Mouse (Mus musculus) left cerebral cortex, postnatal 25 days (tissue): Measurements from ENCODE around the gene Kcnh6. TPM values are rescaled to one million over a fixed set of nuclear protein-coding genes. Genes with fewer than 3 reads are reported as not detected.
"Not testable (repeated sequence)": the region's sequence is repeated elsewhere in the genome, so short reads cannot be mapped to it uniquely, and the experiment has no call there.

Source experiments
- DNase-seq, 2 experiments: peaks; one replicate each; pipeline ENCODE4 v3.0.0; 2022; ENCODE audit warnings: low spot score in 2 of 2, mixed read lengths in 1 of 2
- intact Hi-C: fragments of 180-260 bp; cut with DNase I; formaldehyde crosslinking; loops from one replicate; pipeline ENCODE4 v1.15.1; 2025
- total RNA-seq, 2 experiments: library from RNA; stranded (reverse); gene quantifications; 2 replicates each; pipeline ENCODE4 v1.2.3; 2021

Gene Kcnh6
- total RNA-seq, 2 experiments from 2014 or later: 1.6 to 2.0 TPM

DNA sequence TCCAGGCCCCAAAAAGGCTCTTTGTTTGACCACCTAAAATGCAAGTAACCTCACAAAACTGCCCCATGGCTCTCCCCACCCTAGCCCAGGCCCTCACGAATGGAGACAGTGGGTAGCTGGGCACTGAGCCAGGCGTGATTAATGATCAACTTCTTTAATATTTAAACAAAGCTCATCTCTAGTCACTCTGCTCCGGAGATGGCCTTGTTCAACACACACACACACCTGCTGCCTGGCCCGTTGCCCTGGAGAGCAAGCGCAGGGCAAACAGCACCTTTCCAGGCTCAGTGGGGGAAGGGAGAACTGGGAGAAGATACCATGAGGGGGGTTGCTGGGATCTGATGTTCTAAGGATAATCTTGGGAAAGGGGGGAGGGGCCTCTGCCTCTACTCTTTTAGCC, 2.0 kb upstream of the Kcnh6 start:
- no peak for DNase-seq
- intact Hi-C loops: no loop called here

DNA sequence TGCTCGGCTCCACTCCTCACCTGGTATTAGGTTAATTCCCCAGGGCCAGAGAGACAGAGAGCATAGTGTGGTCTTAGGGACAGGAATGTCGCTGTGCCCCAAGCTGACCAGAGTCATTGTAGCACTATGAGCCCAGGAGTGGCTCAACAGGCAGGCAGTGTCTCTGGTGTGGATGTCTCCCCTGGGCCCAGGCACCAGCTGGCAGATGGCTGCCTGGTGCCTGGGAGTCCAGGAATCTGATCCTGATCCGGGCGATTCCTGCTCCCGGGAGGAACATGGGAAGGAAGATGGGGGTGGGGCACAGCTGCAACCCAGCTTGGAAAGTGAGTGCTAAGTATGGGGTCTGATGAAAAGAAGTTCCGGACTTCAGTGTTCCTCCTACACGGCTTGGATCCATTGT, 4.8 kb downstream of the Kcnh6 start:
- no peak for DNase-seq
- intact Hi-C loops: loop anchor here (10.0 kb wide), 1 partner anchor 668 kb away; no protein-coding TSS in a partner anchor

DNA sequence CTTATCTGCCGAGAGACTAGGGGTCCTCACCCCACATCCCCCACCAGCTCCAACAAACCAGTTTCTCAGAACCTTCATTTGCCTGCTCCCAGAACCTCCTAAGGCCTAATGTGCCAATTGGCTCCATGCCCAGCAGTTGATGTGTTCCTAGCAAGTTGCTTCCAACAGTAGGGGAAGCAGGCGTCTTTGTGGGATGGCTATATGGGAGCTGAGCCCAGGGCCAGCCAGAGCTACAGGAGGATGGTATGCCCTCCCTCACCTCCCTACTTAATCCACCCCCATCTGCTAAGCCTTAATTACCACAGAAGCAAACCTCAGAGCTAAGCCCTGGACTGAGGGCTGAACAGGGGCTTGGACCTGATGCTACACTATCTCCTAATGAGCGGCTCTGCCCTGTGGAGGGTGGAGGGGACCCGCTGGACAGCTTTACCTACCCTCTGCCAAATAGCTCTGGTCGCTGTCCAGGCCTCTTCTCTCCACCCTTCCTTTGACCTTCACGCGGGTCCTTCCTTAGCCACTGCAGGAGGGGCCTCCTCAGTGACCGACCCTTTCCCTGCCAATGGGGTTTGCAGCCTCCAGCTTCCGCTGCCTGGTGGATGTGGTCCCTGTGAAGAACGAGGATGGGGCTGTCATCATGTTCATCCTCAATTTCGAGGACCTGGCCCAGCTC, 5.8 kb downstream of the Kcnh6 start:
- DNase-seq: peak; percentile 40 to 58

DNA sequence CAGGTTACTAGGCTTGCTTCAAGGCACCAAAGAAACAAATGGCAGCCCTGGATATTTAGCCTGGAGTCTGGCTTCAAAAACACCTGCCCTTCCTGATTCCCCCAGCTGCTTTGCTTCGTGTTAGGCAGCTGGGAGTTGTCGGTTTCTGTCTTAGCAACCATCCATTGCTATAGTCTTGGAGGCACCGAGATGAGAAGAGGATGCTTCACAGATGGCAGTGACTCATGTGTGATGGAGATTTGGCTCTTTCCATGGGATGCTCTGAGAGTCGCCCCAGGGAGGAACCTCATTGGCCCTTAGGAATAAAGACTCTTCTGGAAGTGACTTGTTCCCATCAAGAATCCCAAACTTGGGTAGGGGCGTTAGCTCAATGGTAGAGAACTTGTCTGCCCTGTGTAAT, 8.5 kb downstream of the Kcnh6 start:
- DNase-seq: peak in 1 of 2 experiments; percentile 59

More for the DNA sequence above, 5.8 kb downstream of the Kcnh6 start:
- intact Hi-C loops: loop anchor here (10.0 kb wide), 1 partner anchor 669 kb away; no protein-coding TSS in a partner anchor

DNA sequence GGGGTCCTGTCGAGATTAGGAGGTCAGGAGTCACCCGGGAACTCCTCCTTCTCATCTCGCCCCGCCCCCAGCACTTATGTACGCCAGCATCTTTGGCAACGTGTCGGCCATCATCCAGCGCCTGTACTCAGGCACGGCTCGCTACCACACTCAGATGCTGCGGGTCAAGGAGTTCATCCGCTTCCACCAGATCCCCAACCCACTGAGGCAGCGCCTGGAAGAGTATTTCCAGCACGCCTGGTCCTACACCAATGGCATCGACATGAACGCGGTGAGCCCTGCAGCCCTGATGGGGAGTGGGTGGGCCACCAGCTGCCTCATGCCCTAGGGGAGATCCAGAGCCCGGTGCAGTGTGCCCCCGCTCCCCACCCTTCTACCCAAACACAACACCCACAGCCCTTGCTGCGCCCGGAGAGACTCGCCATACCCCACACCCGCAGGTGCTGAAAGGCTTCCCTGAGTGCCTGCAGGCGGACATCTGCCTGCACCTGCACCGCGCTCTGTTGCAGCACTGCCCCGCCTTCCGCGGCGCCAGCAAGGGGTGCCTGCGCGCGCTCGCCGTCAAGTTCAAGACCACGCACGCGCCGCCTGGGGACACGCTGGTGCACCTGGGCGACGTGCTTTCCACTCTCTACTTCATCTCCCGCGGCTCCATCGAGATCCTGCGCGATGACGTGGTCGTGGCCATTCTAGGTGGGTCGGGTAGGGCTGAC, 12.3 kb downstream of the Kcnh6 start:
- peak; percentile 65 to 75 for DNase-seq
- intact Hi-C loops: loop anchor here (5.0 kb wide), 1 partner anchor 78 kb away; no protein-coding TSS in a partner anchor

More for the DNA sequence above, 8.5 kb downstream of the Kcnh6 start:
- intact Hi-C loops: loop anchor here (10.0 kb wide), 1 partner anchor 672 kb away; no protein-coding TSS in a partner anchor

DNA sequence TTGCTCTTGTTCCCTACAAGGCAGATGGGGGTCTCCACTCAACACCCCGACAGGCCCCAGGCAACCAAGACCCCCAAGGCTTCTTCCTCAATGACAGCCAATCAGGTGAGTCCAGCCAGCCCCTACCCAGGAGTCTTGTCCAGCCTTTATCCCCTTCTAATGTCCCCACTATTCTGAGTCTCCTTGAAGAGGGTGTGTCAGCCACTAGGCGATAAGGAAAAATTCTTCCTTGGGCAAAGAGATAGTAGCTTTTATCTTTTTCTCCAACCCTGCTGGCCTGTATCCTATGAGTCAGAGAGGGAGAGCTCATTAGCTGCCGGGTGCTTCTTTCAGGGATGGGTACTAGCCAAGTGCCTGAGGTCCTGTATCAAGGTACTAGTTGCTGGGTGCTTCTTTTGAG, 17.9 kb downstream of the Kcnh6 start:
- intact Hi-C loops: loop anchor here (2.0 kb wide), 1 partner anchor 97 kb away; no protein-coding TSS in a partner anchor
- no peak for DNase-seq

DNA sequence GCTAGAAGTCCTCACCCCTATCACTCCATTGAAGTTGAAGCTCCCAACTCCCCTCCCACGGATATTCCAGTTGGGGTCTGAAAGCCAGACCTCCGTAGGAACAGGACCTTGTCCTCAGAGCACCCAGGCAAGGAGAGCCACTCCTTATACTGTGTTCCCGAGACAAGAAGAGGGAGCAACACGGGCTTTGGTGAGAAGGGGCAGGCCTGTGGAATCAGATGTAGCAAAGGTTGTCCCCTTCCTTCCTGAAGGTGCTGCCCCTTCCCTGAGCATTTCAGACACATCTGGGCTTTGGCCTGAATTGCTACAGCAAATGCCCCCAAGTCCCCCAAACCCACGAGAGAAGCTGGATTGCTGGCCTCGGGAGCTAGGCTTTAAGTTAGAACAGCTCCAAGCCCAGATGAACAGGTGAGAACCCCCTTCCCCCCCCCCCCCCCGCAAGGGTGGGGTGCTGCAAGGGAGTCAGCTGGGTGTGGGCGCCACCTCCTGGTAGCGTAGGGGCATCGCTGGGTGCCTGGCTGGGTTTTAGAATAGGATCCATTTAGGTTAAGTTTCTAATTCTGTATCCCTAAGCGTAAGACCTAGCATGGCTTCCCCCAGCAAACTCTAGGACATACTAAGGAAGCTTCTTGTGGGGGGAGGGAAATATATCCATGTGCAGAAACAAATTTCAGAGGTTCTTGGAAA, 18.7 kb downstream of the Kcnh6 start:
- intact Hi-C loops: loop anchor here (2.0 kb wide), 1 partner anchor 98 kb away; no protein-coding TSS in a partner anchor

DNA sequence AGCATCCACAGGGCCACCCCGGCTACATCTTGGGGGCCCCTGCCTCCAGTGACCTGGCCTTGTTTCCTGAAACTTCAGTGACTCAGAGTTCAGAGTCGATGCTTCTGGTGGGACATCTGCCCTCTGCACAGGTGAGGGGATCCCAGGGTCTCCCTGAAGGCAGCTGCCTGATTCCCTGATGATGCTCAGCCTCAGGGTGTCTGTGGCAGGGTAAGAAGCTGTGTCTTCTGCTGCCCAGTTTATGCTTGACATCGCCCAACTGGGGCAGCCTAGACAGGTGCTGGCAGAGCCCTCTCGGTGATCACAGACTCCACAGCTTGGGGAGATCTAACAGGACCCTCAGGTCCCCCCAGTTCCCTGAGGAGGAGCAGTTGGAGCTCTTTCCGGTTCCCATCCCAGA, 19.7 kb downstream of the Kcnh6 start:
- intact Hi-C loops: loop anchor here (2.0 kb wide), 1 partner anchor 99 kb away; no protein-coding TSS in a partner anchor
- DNase-seq: no peak

More for the DNA sequence above, 18.7 kb downstream of the Kcnh6 start:
- peak; percentile 73 to 75 for DNase-seq

DNA sequence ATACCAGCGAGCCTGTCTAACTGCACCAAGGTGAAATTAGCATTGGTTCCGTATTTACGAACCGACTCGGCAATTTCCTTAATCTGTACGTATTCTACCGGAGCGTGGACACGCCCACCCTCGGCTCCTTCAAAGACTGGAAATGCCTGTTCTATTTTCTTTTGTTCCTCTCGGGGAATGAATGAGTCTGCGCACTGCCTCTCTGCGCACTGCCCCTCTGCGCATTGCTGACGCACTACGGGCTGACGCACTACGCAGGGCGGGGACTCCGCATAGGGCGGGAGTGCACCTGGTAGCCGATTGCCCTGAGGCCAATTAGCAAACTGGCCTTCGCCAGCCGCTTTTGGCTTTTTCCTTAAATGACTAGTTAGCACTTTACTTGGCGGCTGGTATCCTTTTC, 24.1 kb downstream of the Kcnh6 start:
- DNase-seq, intact Hi-C loops: not testable (repeated sequence)

DNA sequence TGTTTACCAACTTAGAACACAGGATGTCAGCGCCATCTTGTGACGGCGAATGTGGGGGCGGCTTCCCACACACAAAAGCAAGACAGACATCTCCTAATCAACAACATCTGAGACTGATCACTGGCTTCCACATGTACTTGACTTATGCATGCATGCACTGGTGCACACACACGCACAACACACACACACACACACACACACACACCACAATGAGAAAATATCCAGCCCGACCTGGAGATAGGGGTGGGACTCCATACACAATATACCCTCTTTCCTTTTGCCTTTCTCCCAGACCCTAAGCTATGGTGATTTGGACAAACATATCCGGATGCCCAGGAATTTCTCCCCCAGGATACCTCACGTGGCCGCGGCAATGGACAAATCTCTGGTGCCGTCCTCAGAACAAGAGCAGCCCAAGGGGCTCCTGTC, 25.6 kb downstream of the Kcnh6 start:
- intact Hi-C loops: no loop called here
- DNase-seq: no peak

DNA sequence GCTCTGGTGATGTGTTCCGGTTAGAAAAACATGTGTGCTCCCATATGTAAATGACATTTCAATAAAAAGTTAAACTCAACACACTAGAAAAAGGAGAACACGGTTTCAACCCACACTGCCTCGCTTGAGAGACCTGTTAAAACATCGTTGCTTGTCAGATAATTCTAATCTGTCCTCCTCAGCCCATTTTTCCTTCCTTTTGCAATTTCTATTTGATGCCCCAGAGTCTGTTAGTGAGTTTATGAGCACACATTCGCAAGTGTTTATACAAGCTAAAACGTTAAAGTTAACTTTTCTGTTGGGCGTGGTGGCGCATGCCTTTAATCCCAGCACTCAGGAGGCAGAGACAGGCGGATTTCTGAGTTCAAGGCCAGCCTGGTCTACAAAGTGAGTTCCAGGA, 27.1 kb downstream of the Kcnh6 start:
- intact Hi-C loops: no loop called here
- DNase-seq: no peak

DNA sequence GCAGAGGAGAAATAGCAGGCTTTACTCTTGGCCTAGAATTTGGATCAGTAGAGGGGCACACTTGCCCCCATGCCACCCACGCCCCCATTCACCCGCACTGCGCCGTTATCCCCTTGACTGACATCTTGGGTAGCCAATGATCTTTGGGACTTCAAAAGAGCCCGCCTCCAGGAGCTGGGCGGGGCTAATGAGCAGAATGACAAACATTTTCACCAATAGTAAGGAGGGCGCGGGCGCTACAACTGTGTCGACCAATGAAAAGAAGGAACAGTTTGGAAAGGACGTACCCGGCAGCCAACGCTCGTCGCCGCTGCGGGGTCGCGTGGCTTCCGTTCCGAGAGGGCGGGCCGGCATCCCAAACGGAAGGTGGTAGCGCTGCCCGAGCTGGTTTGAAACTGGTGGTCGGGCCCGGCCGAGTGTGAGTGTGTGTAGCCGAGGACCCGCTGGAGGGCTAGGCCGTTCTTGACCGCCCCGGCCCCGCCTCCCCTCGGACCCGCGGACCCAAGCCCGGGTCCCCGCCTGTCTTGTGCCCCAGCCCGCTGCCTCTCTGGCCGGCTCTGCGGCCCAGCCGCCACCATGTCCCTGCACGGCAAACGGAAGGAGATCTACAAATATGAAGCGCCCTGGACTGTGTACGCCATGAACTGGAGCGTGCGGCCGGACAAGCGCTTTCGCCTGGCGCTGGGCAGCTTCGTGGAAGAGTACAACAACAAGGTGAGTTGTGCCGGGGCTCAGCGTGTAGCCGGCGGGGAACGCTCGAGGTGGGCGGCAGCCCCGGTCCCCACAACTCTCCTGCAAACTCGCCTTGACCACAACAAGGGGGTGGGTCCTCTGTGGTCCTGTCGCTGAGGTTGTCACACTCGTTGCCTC, 28.9 kb downstream of the Kcnh6 start, which contains the start of gene Dcaf7:
TSS of gene Dcaf7 (plus strand) at position 325 of the 870 bp plus-strand sequence.
- intact Hi-C loops: no loop called here
- DNase-seq: peak; percentile 98 to 99

DNA sequence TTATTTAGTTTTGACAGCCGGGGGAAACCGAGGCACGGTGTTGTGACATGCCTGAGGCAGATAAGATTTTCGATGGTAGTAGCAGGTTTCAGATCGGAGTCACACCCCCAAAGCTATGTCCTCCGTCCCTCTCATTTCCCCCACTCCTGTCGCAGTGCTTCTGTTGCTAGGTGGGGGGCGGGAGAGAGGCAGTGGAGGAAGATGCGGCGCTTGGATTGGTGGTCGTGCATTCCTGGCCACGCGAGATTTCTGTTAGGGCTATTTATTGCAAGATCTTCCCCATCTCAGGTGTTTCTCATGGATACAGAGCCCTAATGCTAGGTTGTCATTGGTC, 29.5 kb downstream of the Kcnh6 start:
- intact Hi-C loops: no loop called here
- DNase-seq: peak; percentile 78 to 91

DNA sequence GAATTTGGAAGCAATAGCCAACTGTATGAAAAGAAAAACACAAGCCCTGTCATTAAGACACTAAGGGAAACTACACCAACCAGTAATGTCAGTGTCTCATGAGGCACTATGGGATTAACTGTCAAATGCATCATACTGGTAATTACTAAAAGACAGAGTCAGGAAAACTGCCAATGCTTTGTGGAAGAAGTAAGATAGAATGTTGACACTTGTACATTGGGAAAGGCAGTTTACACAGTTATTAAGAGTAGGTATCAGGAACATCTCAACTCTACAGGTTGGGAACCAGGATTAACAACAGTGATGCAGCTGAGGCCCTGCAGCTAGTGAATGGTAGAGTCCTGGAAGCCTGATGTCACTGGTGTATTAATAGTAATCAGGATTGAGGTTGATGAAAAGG, 36.4 kb downstream of the Kcnh6 start:
- intact Hi-C loops: no loop called here
- DNase-seq: no peak

DNA sequence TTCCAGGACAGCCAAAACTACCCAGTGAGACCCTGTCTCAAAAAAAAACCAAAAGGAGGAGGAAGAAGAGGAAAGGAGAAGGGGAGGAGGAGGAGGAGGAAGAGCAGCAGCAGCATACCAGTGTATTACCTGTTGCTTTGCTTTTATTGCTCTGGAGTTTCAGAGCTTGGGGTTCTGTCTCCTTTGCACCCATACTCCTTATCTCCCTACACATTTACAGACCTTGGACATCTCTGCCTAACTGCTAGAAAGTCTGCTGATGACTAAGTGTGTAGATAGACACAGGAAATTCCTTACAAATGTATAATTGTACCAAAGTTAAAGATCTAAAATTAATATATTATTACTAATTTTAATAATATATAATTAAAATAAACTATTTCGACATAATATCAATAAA, 37.3 kb downstream of the Kcnh6 start:
- DNase-seq: no peak

DNA sequence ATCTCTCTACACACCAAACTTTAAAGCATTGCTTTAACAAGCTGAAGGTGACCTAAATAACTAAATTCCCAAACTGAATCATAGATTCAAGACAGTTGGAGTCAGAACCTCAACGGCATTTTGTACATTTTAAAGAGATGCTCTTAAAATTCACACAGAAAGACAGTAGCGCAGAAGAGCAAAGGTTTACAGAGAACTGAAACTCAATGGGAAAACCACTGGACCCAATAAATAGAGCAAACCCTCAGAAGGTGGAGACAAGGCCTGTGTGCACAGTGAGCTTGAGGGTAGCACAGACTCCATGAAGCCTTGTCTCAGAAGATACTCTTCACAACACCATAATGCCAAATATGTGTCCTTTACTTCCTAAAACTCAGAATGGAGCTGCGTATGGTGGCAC, 37.9 kb downstream of the Kcnh6 start:
- DNase-seq: no peak
- intact Hi-C loops: no loop called here

More for the DNA sequence above, 37.3 kb downstream of the Kcnh6 start:
- intact Hi-C loops: no loop called here

DNA sequence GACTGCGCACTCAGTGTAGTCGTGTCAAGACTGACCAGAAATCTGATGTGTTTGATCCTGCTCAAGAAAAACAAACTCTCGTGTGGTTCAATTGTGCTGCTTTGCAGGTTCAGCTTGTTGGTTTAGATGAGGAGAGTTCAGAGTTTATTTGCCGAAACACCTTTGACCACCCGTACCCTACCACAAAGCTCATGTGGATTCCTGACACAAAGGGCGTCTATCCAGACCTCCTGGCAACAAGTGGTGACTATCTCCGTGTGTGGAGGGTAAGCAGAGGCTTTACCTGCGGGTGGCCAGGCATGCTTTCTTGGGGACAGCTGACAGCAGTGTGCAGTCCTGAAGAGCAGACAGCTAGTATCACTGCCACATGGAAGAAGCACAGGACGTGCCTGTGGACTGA, 38.7 kb downstream of the Kcnh6 start:
- intact Hi-C loops: no loop called here

DNA sequence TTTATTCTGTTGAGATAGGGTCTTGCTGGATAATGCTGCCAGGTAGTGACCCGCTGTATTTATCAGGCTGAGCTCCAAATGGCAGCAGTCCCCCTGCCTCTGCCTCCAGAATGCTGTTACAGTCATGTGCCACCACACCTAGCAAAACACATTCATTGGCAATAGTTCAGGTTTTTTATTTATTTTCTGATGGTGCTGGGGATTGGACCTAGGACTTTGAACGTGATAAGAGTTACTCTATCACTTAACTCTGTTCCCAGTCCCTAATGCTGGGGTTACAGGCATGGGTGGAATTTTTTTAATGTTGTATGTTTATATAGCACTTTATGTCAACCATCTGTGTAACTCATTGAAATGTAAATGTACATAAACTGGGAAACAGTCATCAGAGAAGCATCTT, 46.0 kb downstream of the Kcnh6 start:
- no peak for DNase-seq
- intact Hi-C loops: no loop called here

More for the DNA sequence above, 38.7 kb downstream of the Kcnh6 start:
- DNase-seq: no peak

DNA sequence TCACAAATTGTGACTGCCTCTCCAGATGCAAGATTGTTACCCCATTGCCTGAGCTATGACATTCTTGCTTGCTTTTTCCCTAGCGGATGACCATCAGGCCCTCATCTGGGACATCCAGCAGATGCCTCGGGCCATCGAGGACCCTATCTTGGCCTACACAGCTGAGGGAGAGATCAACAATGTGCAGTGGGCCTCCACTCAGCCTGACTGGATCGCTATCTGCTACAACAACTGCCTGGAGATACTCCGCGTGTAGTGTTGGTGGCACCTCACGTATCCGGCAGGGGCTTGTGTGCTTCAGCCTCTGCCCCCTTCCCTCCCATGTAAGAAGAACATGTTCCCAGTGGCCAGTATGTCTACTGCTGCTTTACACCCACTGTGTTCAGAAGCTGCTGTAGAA, 46.7 kb downstream of the Kcnh6 start:
- intact Hi-C loops: no loop called here
- no peak for DNase-seq
